Mouse (Mus musculus) stomach, embryonic 14.5 days (tissue): ENCODE results near the gene Pqlc3. TPM values are rescaled to one million over a fixed set of nuclear protein-coding genes. Genes with fewer than 3 reads are reported as not detected.
"Not testable (repeated sequence)": the region's sequence is repeated elsewhere in the genome, so short reads cannot be mapped to it uniquely, and the experiment has no call there.

Experiments used
- ATAC-seq: fragments of 200-750 bp; cut with Nextera tagmentation; 2 replicates; pipeline ENCODE4 v1.8.0; 2017; ENCODE audit warnings: low read depth, moderate TSS enrichment; ENCODE audit not compliant: insufficient number of reproducible peaks, insufficient read depth, low FRiP score
- H3K27ac ChIP-seq: fragments of 300-500 bp; sonication (generic); 2 replicates; pipeline ENCODE4 v1.5.1; 2014; ENCODE audit warnings: mild to moderate bottlenecking, low read length, moderate library complexity, mixed read lengths
- H3K27me3 ChIP-seq: fragments of 300-500 bp; sonication (generic); 2 replicates; pipeline ENCODE4 v1.6.1; 2014; ENCODE audit warnings: low read length, control low read depth, mixed read lengths; ENCODE audit not compliant: control insufficient read depth, insufficient read depth
- H3K36me3 ChIP-seq: fragments of 300-500 bp; sonication (generic); 2 replicates; pipeline ENCODE4 v1.6.1; 2014; ENCODE audit warnings: mild to moderate bottlenecking, control low read depth, low read length, moderate library complexity, mixed read lengths; ENCODE audit not compliant: control insufficient read depth, insufficient read depth
- H3K4me1 ChIP-seq: fragments of 300-500 bp; sonication (generic); 2 replicates; pipeline ENCODE4 v1.6.1; 2014; ENCODE audit warnings: low read length, control low read depth, mixed read lengths; ENCODE audit not compliant: control insufficient read depth, insufficient read depth
- H3K4me2 ChIP-seq: fragments of 300-500 bp; sonication (generic); replicated peaks from 2 replicates; pipeline ENCODE4 v1.6.1; 2014; ENCODE audit warnings: low read depth, low read length, control low read depth
- H3K4me3 ChIP-seq: fragments of 300-500 bp; sonication (generic); 2 replicates; pipeline ENCODE4 v1.5.1; 2014; ENCODE audit warnings: low read depth, low read length, control low read depth
- H3K9ac ChIP-seq: fragments of 300-500 bp; sonication (generic); replicated peaks from 2 replicates; pipeline ENCODE4 v1.6.1; 2014; ENCODE audit warnings: low read depth, mild to moderate bottlenecking, control low read depth, low read length, moderate library complexity, mixed read lengths
- H3K9me3 ChIP-seq: fragments of 300-500 bp; sonication (generic); 2 replicates; pipeline ENCODE4 v1.6.1; 2016; ENCODE audit warnings: low read depth, low read length, control low read depth; ENCODE audit not compliant: control insufficient read depth
- WGBS: fragments of 180-500 bp; shearing (Covaris S2); extraction: QIAGEN DNeasy Blood & Tissue Kit; methylation state at CpG from one replicate; pipeline ENCODE4 v1.1.7; 2014; 5-methylcytosine and 5-hydroxymethylcytosine counted together
- polyA plus RNA-seq: library from polyadenylated mRNA; unstranded; fragments of >200 nt; fragmentation: Nextera tagmentation; extraction: Ambion mirVana; gene quantifications from 2 replicates; pipeline ENCODE4 v1.2.1, GENCODE M21; 2014

Pqlc3 gene
- polyA plus RNA-seq, 1 experiment from 2014 or later, result 8.3 TPM

DNA sequence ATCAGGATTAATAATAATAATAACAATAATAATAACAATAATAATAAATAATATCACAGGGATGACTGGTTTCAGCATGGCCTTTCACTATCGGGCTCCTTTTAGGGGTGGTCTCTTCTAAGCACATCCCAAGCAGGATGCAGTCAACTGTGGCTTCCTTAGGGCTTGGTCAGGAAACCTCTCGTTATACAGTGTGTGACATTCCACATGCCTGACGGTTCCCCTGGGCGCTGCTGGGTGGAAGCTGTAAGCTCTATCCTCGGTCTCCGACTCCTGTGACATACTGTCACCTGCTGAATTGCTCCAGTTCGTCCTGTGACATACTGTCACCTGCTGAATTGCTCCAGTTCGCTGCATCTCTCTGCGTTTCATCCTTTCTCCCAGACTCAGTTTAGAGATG lies 36.3 kb upstream of the Pqlc3 start:
- no peak overlapping the region for H3K4me3 ChIP-seq
- H3K36me3 ChIP-seq, result no peaks in the 10 kb centered on the region
- no peak overlapping the region for H3K9ac ChIP-seq
- no peaks in the 10 kb centered on the region for H3K9me3 ChIP-seq
- no peak overlapping the region for H3K4me2 ChIP-seq
- H3K27me3 ChIP-seq, result no peaks in the 10 kb centered on the region
- 67% methylated on average over 9 of the region's 9 CpGs for WGBS
- H3K4me1 ChIP-seq, result no peaks in the 10 kb centered on the region
- ATAC-seq, result no peak
- no peak overlapping the region for H3K27ac ChIP-seq

DNA sequence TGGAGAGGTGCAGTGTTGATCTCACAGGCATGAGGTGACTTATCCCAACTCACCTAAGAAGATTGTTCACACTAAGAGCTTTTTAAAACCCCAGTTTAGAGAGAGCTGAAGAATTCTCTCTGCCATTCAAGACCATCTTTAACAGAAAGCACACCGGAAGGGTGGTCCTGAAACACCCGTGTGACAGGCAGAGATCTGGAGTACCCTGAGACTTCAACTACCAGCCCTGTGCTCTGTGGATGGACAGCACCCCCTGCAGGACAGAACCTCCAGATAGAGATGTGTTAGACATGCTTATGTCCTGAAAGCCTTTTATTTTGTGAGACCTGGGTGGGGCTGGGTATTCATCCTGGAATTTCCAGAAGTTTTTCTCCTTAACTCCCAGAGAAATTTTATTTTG lies 34.9 kb upstream of the Pqlc3 start:
- Histone ChIP-seq H3K4me3 (no peak overlapping the region), H3K4me2 (no peak overlapping the region), H3K9ac (no peak overlapping the region), H3K27ac (no peak overlapping the region), H3K36me3 (no peaks in the 10 kb centered on the region), H3K27me3 (no peaks in the 10 kb centered on the region), H3K4me1 (no peaks in the 10 kb centered on the region), H3K9me3 (no peaks in the 10 kb centered on the region)
- 65% methylated on average over 2 of the region's 2 CpGs for WGBS
- no peak for ATAC-seq

DNA sequence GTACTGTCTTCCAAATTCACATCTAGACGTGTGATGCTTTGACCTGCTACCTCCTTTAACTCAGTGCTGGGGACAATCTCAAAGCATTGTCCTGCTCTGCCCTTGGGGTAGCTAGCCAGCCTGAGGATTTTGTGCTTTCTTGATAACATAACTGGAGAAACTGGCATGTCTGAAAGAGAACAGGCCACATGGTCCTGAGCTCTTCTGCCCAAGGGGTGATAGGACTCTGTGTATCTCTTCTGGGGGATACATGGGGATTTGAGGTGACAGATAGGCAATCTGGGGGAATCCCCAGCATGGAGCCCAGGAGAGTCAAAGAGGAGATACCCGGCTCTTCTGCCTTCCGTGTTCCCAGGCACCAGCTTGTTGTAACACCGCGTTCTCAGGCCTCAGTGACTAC lies 34.5 kb upstream of the Pqlc3 start:
- Histone ChIP-seq H3K27me3 (no peaks in the 10 kb centered on the region), H3K36me3 (no peaks in the 10 kb centered on the region), H3K27ac (no peak overlapping the region), H3K4me3 (no peak overlapping the region), H3K4me2 (no peak overlapping the region), H3K9ac (no peak overlapping the region), H3K4me1 (no peaks in the 10 kb centered on the region), H3K9me3 (no peaks in the 10 kb centered on the region)
- 87% methylated on average over 5 of the region's 5 CpGs for WGBS
- no peak for ATAC-seq

DNA sequence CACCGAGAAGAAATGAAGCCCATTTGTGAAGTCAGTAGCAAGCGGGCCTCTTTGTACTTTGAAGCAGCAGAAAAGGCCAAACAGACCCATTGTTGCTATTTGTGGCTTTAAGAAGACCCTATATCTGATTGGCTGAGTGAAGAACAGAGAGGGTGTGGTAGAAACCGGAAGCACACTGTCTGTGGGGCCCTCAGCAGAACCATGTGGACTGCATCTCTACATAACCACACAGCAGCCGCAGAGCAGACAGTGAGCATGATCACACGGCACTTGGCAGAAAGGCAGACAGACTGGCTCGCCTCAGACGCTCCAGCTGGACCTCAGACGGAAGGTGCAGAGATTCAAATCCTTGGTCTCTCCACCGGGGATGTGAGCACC lies 33.2 kb upstream of the Pqlc3 start:
- H3K36me3 ChIP-seq, result no peaks in the 10 kb centered on the region
- WGBS, result 64% methylated on average over 9 of the region's 9 CpGs
- no peak overlapping the region for H3K4me2 ChIP-seq
- H3K4me3 ChIP-seq, result no peak overlapping the region
- H3K9ac ChIP-seq, result no peak overlapping the region
- H3K4me1 ChIP-seq, result no peaks in the 10 kb centered on the region
- ATAC-seq, result no peak
- no peaks in the 10 kb centered on the region for H3K9me3 ChIP-seq
- H3K27ac ChIP-seq, result no peak overlapping the region
- no peaks in the 10 kb centered on the region for H3K27me3 ChIP-seq

DNA sequence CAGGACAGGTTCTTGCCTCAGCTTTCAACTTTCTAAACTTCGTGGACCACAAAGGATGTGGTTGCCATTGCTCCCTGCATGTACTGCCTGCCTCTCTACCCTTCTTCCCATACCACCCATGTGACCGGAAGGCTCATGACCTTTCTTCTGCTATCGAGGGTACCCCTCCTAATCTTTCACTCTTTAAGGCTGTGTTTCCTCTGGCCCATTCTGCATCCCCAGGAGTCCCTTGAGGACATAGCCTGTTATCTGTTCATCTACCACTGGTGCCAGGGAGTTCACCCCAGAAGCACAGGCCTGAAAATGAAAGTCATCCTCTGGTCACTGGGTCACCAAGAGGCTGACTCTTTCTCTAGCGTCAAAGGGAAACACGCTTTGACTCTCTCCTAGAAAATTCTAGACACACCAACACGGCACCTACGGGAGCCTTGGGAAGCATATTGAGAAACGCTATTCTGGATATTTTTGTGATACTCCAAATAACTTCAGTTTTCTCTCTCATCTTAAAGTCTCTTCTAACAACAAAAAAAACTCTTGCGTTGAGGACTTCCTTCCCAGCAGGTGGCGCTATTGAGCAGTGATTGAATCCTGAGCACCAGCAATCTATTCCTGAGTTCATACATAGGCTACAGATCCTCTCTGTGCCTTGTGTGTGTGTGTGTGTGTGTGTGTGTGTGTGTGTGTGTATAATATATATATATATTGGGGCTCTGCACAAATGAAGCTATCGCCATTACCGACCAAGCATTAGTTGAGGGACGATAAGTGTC lies 32.7 kb upstream of the Pqlc3 start:
- no peak for ATAC-seq
- no peak overlapping the region for H3K9ac ChIP-seq
- WGBS, result 39% methylated on average over 13 of the region's 13 CpGs
- H3K27ac ChIP-seq, result no peak overlapping the region
- H3K4me3 ChIP-seq, result no peak overlapping the region
- H3K27me3 ChIP-seq, result no peaks in the 10 kb centered on the region
- no peak overlapping the region for H3K4me2 ChIP-seq
- no peaks in the 10 kb centered on the region for H3K4me1 ChIP-seq
- H3K36me3 ChIP-seq, result no peaks in the 10 kb centered on the region
- no peaks in the 10 kb centered on the region for H3K9me3 ChIP-seq

DNA sequence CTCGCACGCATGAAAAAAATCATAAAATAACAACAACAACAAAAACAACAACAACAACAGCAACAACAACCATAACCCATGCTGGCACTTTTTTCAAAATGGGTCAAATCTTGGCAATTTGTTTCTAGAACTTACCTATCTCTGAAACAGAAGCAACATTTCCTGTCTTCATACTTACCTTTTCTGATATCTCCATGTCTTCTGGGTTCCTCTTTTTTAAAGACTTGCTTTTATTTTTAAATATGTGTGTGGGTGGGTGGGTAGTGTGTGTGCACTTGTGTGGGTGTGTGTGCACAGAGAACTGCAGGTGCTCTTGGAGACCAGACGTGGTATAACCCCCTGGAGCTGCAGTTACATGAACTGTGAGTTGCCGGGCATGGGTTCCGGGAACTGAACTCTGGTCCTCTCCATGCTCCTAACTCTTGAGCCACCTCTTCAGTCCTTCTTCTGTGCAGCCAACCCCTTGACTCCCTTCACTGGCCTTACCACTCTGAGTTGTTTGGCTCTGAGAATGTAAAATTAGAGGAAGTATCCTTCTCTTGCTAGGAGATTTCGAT lies 24.4 kb upstream of the Pqlc3 start:
- 87% methylated on average over 6 of the region's 6 CpGs for WGBS
- no peak for ATAC-seq

DNA sequence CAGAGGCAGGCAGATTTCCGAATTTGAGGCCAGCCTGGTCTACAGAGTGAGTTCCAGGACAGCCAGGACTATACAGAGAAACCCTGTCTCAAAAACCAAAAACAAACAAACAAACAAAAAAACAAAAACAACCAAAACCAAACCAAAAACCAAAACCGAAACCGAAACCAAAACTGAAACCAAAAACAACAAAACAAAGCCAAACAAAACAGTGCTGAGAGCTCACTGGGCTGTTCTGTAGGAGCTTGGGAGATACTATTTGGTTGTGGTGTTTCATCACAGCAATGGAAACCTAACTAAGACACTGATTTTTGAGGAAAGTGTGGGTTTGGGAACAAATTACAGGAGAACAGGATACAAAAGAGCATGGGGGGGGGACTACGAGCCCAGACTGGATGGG lies 21.9 kb upstream of the Pqlc3 start:
- Histone ChIP-seq H3K9ac (no peak overlapping the region), H3K9me3 (no peaks in the 10 kb centered on the region), H3K27ac (no peak overlapping the region), H3K4me3 (no peak overlapping the region), H3K4me1 (no peaks in the 10 kb centered on the region), H3K4me2 (no peak overlapping the region), H3K36me3 (no peaks in the 10 kb centered on the region), H3K27me3 (no peaks in the 10 kb centered on the region)
- 88% methylated on average over 4 of the region's 4 CpGs for WGBS
- ATAC-seq, result no peak

More for the DNA sequence above, 24.4 kb upstream of the Pqlc3 start:
- Histone ChIP-seq H3K9ac (no peak overlapping the region), H3K36me3 (no peaks in the 10 kb centered on the region), H3K27ac (no peak overlapping the region), H3K27me3 (no peaks in the 10 kb centered on the region), H3K9me3 (no peaks in the 10 kb centered on the region), H3K4me2 (no peak overlapping the region), H3K4me1 (no peaks in the 10 kb centered on the region), H3K4me3 (no peak overlapping the region)

DNA sequence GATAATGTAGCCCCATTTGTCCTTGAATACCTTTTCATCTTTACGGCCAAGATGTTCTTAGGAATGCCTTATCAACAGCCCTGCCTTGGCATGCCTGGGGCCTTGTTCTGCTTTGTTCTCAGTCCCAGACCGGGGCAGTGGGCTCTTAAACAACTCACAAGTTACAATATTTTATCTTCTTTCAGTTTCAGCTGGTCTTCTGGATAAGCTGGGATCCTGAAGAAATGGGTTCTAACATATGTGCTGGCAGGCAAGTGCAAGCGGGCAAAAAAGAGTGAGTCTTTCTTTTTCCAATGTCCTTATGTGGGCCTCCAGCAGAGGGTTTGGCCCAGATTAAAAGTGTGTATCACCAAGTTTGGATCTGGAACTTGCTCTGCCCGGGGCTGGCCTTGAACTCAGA lies 20.9 kb upstream of the Pqlc3 start:
- not testable (repeated sequence) for H3K27ac ChIP-seq, ATAC-seq, H3K9me3 ChIP-seq, H3K36me3 ChIP-seq, H3K27me3 ChIP-seq, H3K4me1 ChIP-seq, H3K4me3 ChIP-seq, H3K4me2 ChIP-seq, H3K9ac ChIP-seq
- WGBS, result 81% methylated on average over 4 of the region's 4 CpGs

DNA sequence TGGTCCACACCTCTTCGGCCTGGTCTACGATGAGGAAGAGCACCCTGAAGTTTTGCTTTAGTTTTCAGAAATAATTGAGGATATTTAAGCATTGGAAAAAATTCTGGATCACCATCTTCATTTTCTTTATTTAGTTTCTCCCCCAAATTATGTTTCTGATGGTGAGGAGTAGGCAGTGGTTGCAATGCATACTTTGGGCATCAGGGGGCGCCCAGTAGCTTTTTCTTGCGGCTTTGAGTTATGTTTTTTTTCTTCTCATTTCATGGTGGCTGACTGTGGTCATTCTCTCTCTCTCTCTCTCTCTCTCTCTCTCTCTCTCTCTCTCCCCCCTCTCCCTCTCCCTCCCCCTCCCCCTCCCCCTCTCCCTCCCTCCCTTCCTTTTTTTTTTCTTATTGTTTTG lies 18.3 kb upstream of the Pqlc3 start:
- WGBS, result 34% methylated on average over 4 of the region's 4 CpGs
- ATAC-seq, result no peak
- Histone ChIP-seq H3K36me3 (no peaks in the 10 kb centered on the region), H3K27me3 (no peaks in the 10 kb centered on the region), H3K9ac (no peak overlapping the region), H3K4me1 (no peaks in the 10 kb centered on the region), H3K4me3 (no peak overlapping the region), H3K27ac (no peak overlapping the region), H3K4me2 (no peak overlapping the region), H3K9me3 (no peaks in the 10 kb centered on the region)
